ENCODE assay signal across 9 mouse cellular contexts in the genomic region with DNA sequence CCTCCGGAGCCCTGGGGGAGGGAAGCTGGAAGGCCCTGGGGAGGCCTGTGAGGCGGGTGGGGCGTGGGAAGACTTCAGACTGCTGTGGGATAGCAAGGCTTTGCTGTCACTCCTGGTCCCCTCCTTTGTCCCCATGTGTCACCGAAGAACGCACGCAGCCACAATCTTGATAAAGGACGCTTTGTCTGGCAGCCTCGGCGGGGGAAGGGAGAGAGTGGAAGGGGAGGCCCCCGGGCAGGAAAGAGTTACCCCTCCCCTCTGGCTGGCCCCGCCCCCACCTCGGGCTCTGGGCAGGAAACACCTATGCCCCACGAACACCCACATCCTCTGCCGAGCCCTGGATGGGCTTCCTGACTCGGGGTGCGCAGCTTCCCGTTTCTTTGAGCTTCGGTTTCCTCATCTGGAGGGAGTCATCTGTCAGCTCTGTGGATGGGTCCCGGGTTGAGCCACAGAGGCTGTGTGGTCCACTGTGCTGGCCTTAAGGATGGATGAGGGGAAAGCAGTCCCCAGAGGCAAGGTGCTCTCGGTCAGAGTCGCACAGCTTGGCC.
DNase-seq lines count a peak whose midpoint lies in the region; ATAC-seq and TF ChIP-seq lines count a peak whose summit lies in the region.
"Had no signal": no experiment of that assay in that cellular context is flagged by ENCODE, and none has a peak within 500 bp of the region (broad histone marks: within the 10 kb centered on the region; RNA-seq: fewer than 3 reads in every experiment).

No protein-coding gene starts in this region.

- WGBS in forebrain, embryonic 13.5 days, result 0% methylated on average over 19 of the region's 21 CpGs
- WGBS in liver, embryonic 14.5 days (ENCODE audit: insufficient replicate concordance), result under 1% methylated on average over 21 of the region's 21 CpGs

- intact Hi-C loops in gastrocnemius, postnatal 14 days (cut with DNase I; ENCODE audit: low total_unique reads), result no loop called here

- H3K9ac ChIP-seq in forebrain, embryonic 13.5 days, result peak overlapping the region; percentile 50
- H3K9ac ChIP-seq in liver, embryonic 14.5 days (replicated peaks), result peak overlapping the region; percentile 39

- no peaks in the 10 kb centered on the region for H3K36me3 ChIP-seq in forebrain, embryonic 13.5 days (ENCODE audit: poor library complexity, severe bottlenecking)
- H3K36me3 ChIP-seq in liver, embryonic 14.5 days (replicated peaks; ENCODE audit: control insufficient read depth, insufficient read depth, low read depth), result no peaks in the 10 kb centered on the region

- H3K9me3 ChIP-seq in forebrain, embryonic 13.5 days (replicated peaks), result no peaks in the 10 kb centered on the region
- H3K9me3 ChIP-seq in liver, embryonic 14.5 days (ENCODE audit: control insufficient read depth, low read length), result no peaks in the 10 kb centered on the region

- peak overlapping the region; percentile 25 for H3K4me3 ChIP-seq in forebrain, embryonic 13.5 days
- peak overlapping the region; percentile 43 to 46 for H3K4me3 ChIP-seq in liver, embryonic 14.5 days (ENCODE audit: insufficient read depth in 1 of 2, low read depth in 2 of 2, low read length in 2 of 2)
- H3K4me3 ChIP-seq: myocyte had no signal

- H3K4me2 ChIP-seq in forebrain, embryonic 13.5 days, result peak overlapping the region; percentile 52
- H3K4me2 ChIP-seq in liver, embryonic 14.5 days (ENCODE audit: low read depth), result peak overlapping the region; percentile 68

- TF ChIP-seq CTCF in liver, embryonic 14.5 days (IDR thresholded peaks at IDR 0.05; ENCODE audit: low read depth), result no peak

- ATAC-seq in forebrain, embryonic 13.5 days, result peak; percentile 79
- ATAC-seq in liver, embryonic 14.5 days (ENCODE audit: insufficient read depth), result peak; percentile 67

- TF ChIP-seq EP300 in liver, embryonic 14.5 days (IDR thresholded peaks at IDR 0.05; ENCODE audit: low read depth), result no peak

- peak overlapping the region; percentile 83 for H3K27ac ChIP-seq in forebrain, embryonic 13.5 days
- no peak overlapping the region for H3K27ac ChIP-seq in liver, embryonic 14.5 days

- DNase-seq in gastrocnemius, postnatal 14 days, result peak; percentile 36
- no peak for DNase-seq in gastrocnemius, adult 18-20 months (ENCODE audit: low spot score)
- DNase-seq in induced T-regulatory cell, adult 2 months (ENCODE audit: low read depth), result peak; percentile 96
- peak; percentile 35 to 56 (median 40) for DNase-seq in liver, embryonic 14.5 days (ENCODE audit: low read depth in 3 of 3, low spot score in 3 of 3)
- peak; percentile 64 to 83 for DNase-seq in natural killer cell, adult 2 months (ENCODE audit: low spot score in 2 of 2)
- DNase-seq in cerebellum, adult 9-11 months, result no peak
- DNase-seq in right cerebral cortex, postnatal 36 days (ENCODE audit: low spot score in 2 of 2), result no peak

- peaks cover 73% of the 10 kb centered on the region for H3K4me1 ChIP-seq in forebrain, embryonic 13.5 days
- peaks cover 12 to 52% of the 10 kb centered on the region in 2 experiments for H3K4me1 ChIP-seq in liver, embryonic 14.5 days (replicated peaks; ENCODE audit: control insufficient read depth in 2 of 2, insufficient read depth in 2 of 2, low read length in 1 of 2)

- no peaks in the 10 kb centered on the region for H3K27me3 ChIP-seq in forebrain, embryonic 13.5 days
- no peaks in the 10 kb centered on the region for H3K27me3 ChIP-seq in liver, embryonic 14.5 days (ENCODE audit: control insufficient read depth, insufficient read depth, low read length)

Comparison
In these comparisons a context has a peak if more than half of its experiments do, and no peak if none do; other contexts are left out.
1. DNase-seq: peak in gastrocnemius, postnatal 14 days (single experiment), induced T-regulatory cell, adult 2 months (single experiment), liver, embryonic 14.5 days (3 of 3) and natural killer cell, adult 2 months (2 of 2); none in gastrocnemius, adult 18-20 months (single experiment), cerebellum, adult 9-11 months (single experiment) and right cerebral cortex, postnatal 36 days (0 of 2).